Mouse (Mus musculus) hindbrain, embryonic 16.5 days (tissue): ENCODE measurements around the gene Rtn1. TPM values are rescaled to one million over a fixed set of nuclear protein-coding genes. Genes with fewer than 3 reads are reported as not detected.

Experiments
- ATAC-seq: fragments of 200-750 bp; cut with Nextera tagmentation; 2 replicates; pipeline ENCODE4 v1.8.0; 2017; ENCODE audit warnings: moderate TSS enrichment, moderate library complexity
- H3K27ac ChIP-seq: fragments of 300-500 bp; sonication (generic); 2 replicates; pipeline ENCODE4 v1.5.1; 2014; ENCODE audit warnings: low read depth, mild to moderate bottlenecking, control low read depth, low read length, moderate library complexity
- H3K27me3 ChIP-seq: fragments of 300-500 bp; sonication (generic); replicated peaks from 2 replicates; pipeline ENCODE4 v1.6.1; 2014; ENCODE audit warnings: low read length; ENCODE audit not compliant: control insufficient read depth, insufficient read depth
- H3K36me3 ChIP-seq: fragments of 300-500 bp; sonication (generic); 2 replicates; pipeline ENCODE4 v1.6.1; 2014; ENCODE audit warnings: mild to moderate bottlenecking, low read length, moderate library complexity, mixed read lengths; ENCODE audit not compliant: control insufficient read depth, insufficient read depth
- H3K4me1 ChIP-seq: fragments of 300-500 bp; sonication (generic); 2 replicates; pipeline ENCODE4 v1.6.1; 2014; ENCODE audit warnings: low read depth, low read length; ENCODE audit not compliant: control insufficient read depth, insufficient read depth
- H3K4me2 ChIP-seq: fragments of 300-500 bp; sonication (generic); 2 replicates; pipeline ENCODE4 v1.6.1; 2014; ENCODE audit warnings: mild to moderate bottlenecking, low read length, control low read depth, moderate library complexity
- H3K4me3 ChIP-seq: fragments of 300-500 bp; sonication (generic); 2 replicates; pipeline ENCODE4 v1.5.1; 2014; ENCODE audit warnings: mild to moderate bottlenecking, low read length, control low read depth, moderate library complexity
- H3K9ac ChIP-seq: fragments of 300-500 bp; sonication (generic); 2 replicates; pipeline ENCODE4 v1.6.1; 2014; ENCODE audit warnings: low read depth, mild to moderate bottlenecking, control low read depth, low read length, moderate library complexity
- H3K9me3 ChIP-seq: fragments of 300-500 bp; sonication (generic); 2 replicates; pipeline ENCODE4 v1.6.1; 2014; ENCODE audit warnings: mild to moderate bottlenecking, low read length, moderate library complexity; ENCODE audit not compliant: control insufficient read depth
- WGBS: fragments of 180-500 bp; shearing (Covaris S2); extraction: QIAGEN DNeasy Blood & Tissue Kit; methylation state at CpG from one replicate; pipeline ENCODE4 v1.1.7; 2014; 5-methylcytosine and 5-hydroxymethylcytosine counted together
- polyA plus RNA-seq: library from polyadenylated mRNA; unstranded; fragments of >200 nt; fragmentation: Nextera tagmentation; extraction: Ambion mirVana; gene quantifications from 2 replicates; pipeline ENCODE4 v1.2.1, GENCODE M21; 2015

Rtn1 gene
- polyA plus RNA-seq, 1 experiment from 2014 or later: 3,556 TPM

- Histone ChIP-seq H3K4me2 (no peak overlapping the region), H3K27me3 (no peaks in the 10 kb centered on the region), H3K4me1 (no peaks in the 10 kb centered on the region), H3K36me3 (no peaks in the 10 kb centered on the region), H3K9ac (no peak overlapping the region), H3K27ac (no peak overlapping the region), H3K4me3 (no peak overlapping the region), H3K9me3 (no peaks in the 10 kb centered on the region)
- ATAC-seq: no peak
- WGBS: 22% methylated on average over 3 of the region's 3 CpGs
Measured at GRCm38 (mm10) chr12:72417762-72418161, 8.9 kb upstream of the Rtn1 start.

GRCm38 (mm10) chr12:72408111-72408891 is 553 bp downstream of the Rtn1 start:
- H3K27ac ChIP-seq: peak overlapping the region; percentile 89
- H3K9ac ChIP-seq: peak overlapping the region; percentile 84
- H3K4me2 ChIP-seq: peak overlapping the region; percentile 79
- no peaks in the 10 kb centered on the region for H3K36me3 ChIP-seq
- WGBS: under 1% methylated on average over 56 of the region's 63 CpGs
- H3K9me3 ChIP-seq: no peaks in the 10 kb centered on the region
- H3K4me1 ChIP-seq: peaks cover 4% of the 10 kb centered on the region; the same call in 1 of the 2 replicates
- no peaks in the 10 kb centered on the region for H3K27me3 ChIP-seq
- H3K4me3 ChIP-seq: peak overlapping the region; percentile 69
- peak; percentile 88 for ATAC-seq

- ATAC-seq: peak; percentile 9; the same call in 1 of the 2 replicates
- no peaks in the 10 kb centered on the region for H3K27me3 ChIP-seq
- peak overlapping the region; percentile 84 for H3K9ac ChIP-seq
- H3K9me3 ChIP-seq: no peaks in the 10 kb centered on the region
- WGBS: under 1% methylated on average over 17 of the region's 17 CpGs
- H3K4me1 ChIP-seq: peaks cover 4% of the 10 kb centered on the region; the same call in 1 of the 2 replicates
- H3K27ac ChIP-seq: peak overlapping the region; percentile 89
- peak overlapping the region; percentile 79 for H3K4me2 ChIP-seq
- H3K4me3 ChIP-seq: peak overlapping the region; percentile 69
- no peaks in the 10 kb centered on the region for H3K36me3 ChIP-seq
Measured at GRCm38 (mm10) chr12:72407721-72408110, 1.1 kb downstream of the Rtn1 start.

GRCm38 (mm10) chr12:72407146-72407545 is 1.7 kb downstream of the Rtn1 start:
- Histone ChIP-seq H3K9me3 (no peaks in the 10 kb centered on the region), H3K4me1 (peaks cover 4% of the 10 kb centered on the region; the same call in 1 of the 2 replicates), H3K4me2 (peak overlapping the region; percentile 79), H3K4me3 (peak overlapping the region; percentile 69), H3K9ac (peak overlapping the region; percentile 84), H3K27me3 (no peaks in the 10 kb centered on the region), H3K27ac (peak overlapping the region; percentile 89), H3K36me3 (no peaks in the 10 kb centered on the region)
- 2% methylated on average over 11 of the region's 11 CpGs for WGBS
- peak; percentile 35 for ATAC-seq

GRCm38 (mm10) chr12:72405031-72405430 is 3.8 kb downstream of the Rtn1 start:
- 29% methylated on average over 5 of the region's 5 CpGs for WGBS
- Histone ChIP-seq H3K36me3 (no peaks in the 10 kb centered on the region), H3K27ac (no peak overlapping the region), H3K9ac (no peak overlapping the region), H3K27me3 (no peaks in the 10 kb centered on the region), H3K4me3 (no peak overlapping the region), H3K4me2 (peak overlapping the region; percentile 25; the same call in 1 of the 2 replicates), H3K9me3 (no peaks in the 10 kb centered on the region), H3K4me1 (peaks cover 4% of the 10 kb centered on the region; the same call in 1 of the 2 replicates)
- no peak for ATAC-seq

GRCm38 (mm10) chr12:72393046-72393805 is 15.6 kb downstream of the Rtn1 start:
- ATAC-seq: no peak
- Histone ChIP-seq H3K4me2 (no peak overlapping the region), H3K36me3 (no peaks in the 10 kb centered on the region; the same call in 1 of the 2 replicates), H3K4me3 (no peak overlapping the region), H3K27ac (no peak overlapping the region), H3K4me1 (peaks cover 5% of the 10 kb centered on the region), H3K9ac (no peak overlapping the region), H3K9me3 (no peaks in the 10 kb centered on the region), H3K27me3 (no peaks in the 10 kb centered on the region)
- 60% methylated on average over 13 of the region's 13 CpGs for WGBS

- Histone ChIP-seq H3K9me3 (no peaks in the 10 kb centered on the region), H3K36me3 (no peaks in the 10 kb centered on the region), H3K4me3 (no peak overlapping the region), H3K27me3 (no peaks in the 10 kb centered on the region), H3K4me1 (peaks cover 5% of the 10 kb centered on the region), H3K4me2 (no peak overlapping the region), H3K9ac (no peak overlapping the region), H3K27ac (no peak overlapping the region)
- ATAC-seq: no peak
- 80% methylated on average over 2 of the region's 2 CpGs for WGBS
Measured at GRCm38 (mm10) chr12:72390346-72390745, 18.5 kb downstream of the Rtn1 start.

- H3K36me3 ChIP-seq: no peaks in the 10 kb centered on the region
- H3K27me3 ChIP-seq: no peaks in the 10 kb centered on the region
- ATAC-seq: no peak
- H3K9ac ChIP-seq: peak overlapping the region; percentile 22; the same call in 1 of the 2 replicates
- peaks cover 5% of the 10 kb centered on the region for H3K4me1 ChIP-seq
- no peak overlapping the region for H3K4me3 ChIP-seq
- no peak overlapping the region for H3K4me2 ChIP-seq
- WGBS: 71% methylated on average over 14 of the region's 14 CpGs
- H3K9me3 ChIP-seq: no peaks in the 10 kb centered on the region
- H3K27ac ChIP-seq: peak overlapping the region; percentile 13; the same call in 1 of the 2 replicates
Measured at GRCm38 (mm10) chr12:72389377-72390103, 19.3 kb downstream of the Rtn1 start.
